Mouse (Mus musculus) lung, postnatal 0 days (tissue): ENCODE measurements around the gene Rtn4rl1. TPM values are rescaled to one million over a fixed set of nuclear protein-coding genes. Genes with fewer than 3 reads are reported as not detected.

Experiments used
- ATAC-seq: fragments of 200-750 bp; cut with Nextera tagmentation; 2 replicates; pipeline ENCODE4 v1.8.0; 2017; ENCODE audit warnings: moderate library complexity
- DNase-seq: peaks from one replicate; pipeline ENCODE4 v3.0.0-alpha.2; 2016; ENCODE audit warnings: low spot score
- H3K27ac ChIP-seq: fragments of 300-500 bp; sonication (generic); 2 replicates; pipeline ENCODE4 v1.5.1; 2014; ENCODE audit warnings: antibody characterized with exemption, mild to moderate bottlenecking, low read length, mixed read lengths
- H3K27me3 ChIP-seq: fragments of 300-500 bp; sonication (generic); replicated peaks from 2 replicates; pipeline ENCODE4 v1.6.1; 2014; ENCODE audit warnings: low read length, mixed read lengths; ENCODE audit not compliant: insufficient read depth
- H3K36me3 ChIP-seq: fragments of 300-500 bp; sonication (generic); 2 replicates; pipeline ENCODE4 v1.6.1; 2014; ENCODE audit warnings: low read length, mixed read lengths; ENCODE audit not compliant: insufficient read depth
- H3K4me1 ChIP-seq: fragments of 300-500 bp; sonication (generic); 2 replicates; pipeline ENCODE4 v1.6.1; 2014; ENCODE audit warnings: antibody characterized with exemption, low read depth, low read length, mixed read lengths; ENCODE audit not compliant: insufficient read depth
- H3K4me2 ChIP-seq: fragments of 300-500 bp; sonication (generic); replicated peaks from 2 replicates; pipeline ENCODE4 v1.6.1; 2014; ENCODE audit warnings: low read depth, mild to moderate bottlenecking, low read length, moderate library complexity, mixed read lengths
- H3K4me3 ChIP-seq: fragments of 300-500 bp; sonication (generic); 2 replicates; pipeline ENCODE4 v1.5.1; 2014; ENCODE audit warnings: low read depth, low read length
- H3K9ac ChIP-seq: fragments of 300-500 bp; sonication (generic); replicated peaks from 2 replicates; pipeline ENCODE4 v1.6.1; 2014; ENCODE audit warnings: low read depth, mild to moderate bottlenecking
- H3K9me3 ChIP-seq: fragments of 300-500 bp; sonication (generic); 2 replicates; pipeline ENCODE4 v1.6.1; 2016; ENCODE audit warnings: low read length, mixed read lengths
- CTCF ChIP-seq: IDR thresholded peaks from 2 replicates; pipeline ENCODE4 v1.5.1; 2016; ENCODE audit warnings: antibody characterized with exemption, mild to moderate bottlenecking
- EP300 ChIP-seq: IDR thresholded peaks from 2 replicates; pipeline ENCODE4 v1.6.1; 2016; ENCODE audit warnings: antibody characterized with exemption, mild to moderate bottlenecking, control low read depth
- WGBS: fragments of 180-500 bp; shearing (Covaris S2); extraction: QIAGEN DNeasy Blood & Tissue Kit; methylation state at CpG from one replicate; pipeline ENCODE4 v1.1.7; 2014; 5-methylcytosine and 5-hydroxymethylcytosine counted together
- polyA plus RNA-seq: library from polyadenylated mRNA; unstranded; fragments of >200 nt; fragmentation: Nextera tagmentation; extraction: Ambion mirVana; gene quantifications from 2 replicates; pipeline ENCODE4 v1.2.1, GENCODE M21; 2015

The Rtn4rl1 gene
- polyA plus RNA-seq, 1 experiment from 2014 or later, result 4.3 TPM

DNA sequence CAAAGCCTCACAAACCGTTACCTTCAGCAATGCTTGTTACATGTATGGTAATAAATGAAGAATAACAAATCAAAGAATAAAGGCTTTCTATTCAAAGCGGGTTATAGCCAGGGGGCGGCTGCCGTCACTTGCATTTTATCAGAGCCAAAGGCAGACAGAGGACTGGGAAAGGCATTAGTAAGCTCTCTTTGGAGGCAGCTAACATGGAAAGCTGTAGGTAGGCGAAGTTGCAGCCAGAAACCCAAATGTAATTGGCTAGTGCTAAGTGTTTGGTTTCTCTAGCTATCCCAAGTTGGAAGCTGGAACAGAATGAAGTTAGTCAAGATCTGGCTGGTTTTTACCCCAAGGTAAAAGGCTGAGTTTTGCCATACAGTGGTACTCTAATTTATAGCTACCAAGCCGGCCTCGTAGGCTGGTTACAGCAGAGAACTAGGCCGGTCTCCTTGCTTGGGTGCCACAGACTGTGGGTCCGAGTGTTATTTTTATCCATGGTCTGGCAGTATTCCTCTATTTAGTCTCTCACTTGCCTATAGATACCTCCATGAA is 49.2 kb downstream of the Rtn4rl1 start:
- Histone ChIP-seq H3K9me3 (no peaks in the 10 kb centered on the region), H3K9ac (no peak overlapping the region), H3K4me3 (no peak overlapping the region), H3K36me3 (no peaks in the 10 kb centered on the region), H3K4me2 (no peak overlapping the region), H3K27me3 (no peaks in the 10 kb centered on the region), H3K27ac (no peak overlapping the region), H3K4me1 (peaks cover 15% of the 10 kb centered on the region)
- ATAC-seq (no peak), DNase-seq (no peak)
- TF ChIP-seq EP300, result no peak
- WGBS, result 85% methylated on average over 9 of the region's 9 CpGs

- H3K27ac ChIP-seq, result no peak overlapping the region
Measured at GRCm38 (mm10) chr11:75244368-75245275, 51.0 kb downstream of the Rtn4rl1 start.

GRCm38 (mm10) chr11:75245372-75246330 is 52.1 kb downstream of the Rtn4rl1 start:
- Histone ChIP-seq H3K4me3 (no peak overlapping the region), H3K36me3 (no peaks in the 10 kb centered on the region), H3K9ac (no peak overlapping the region), H3K27me3 (no peaks in the 10 kb centered on the region), H3K4me1 (peaks cover 9% of the 10 kb centered on the region), H3K4me2 (no peak overlapping the region), H3K9me3 (no peaks in the 10 kb centered on the region), H3K27ac (peak overlapping the region; percentile 78)
- peak; percentile 69 for DNase-seq
- ATAC-seq, result peak; percentile 74
- no peak for TF ChIP-seq EP300
- TF ChIP-seq CTCF, result no peak
- WGBS, result 30% methylated on average over 16 of the region's 16 CpGs

More at GRCm38 (mm10) chr11:75244368-75245275, 51.0 kb downstream of the Rtn4rl1 start:
- TF ChIP-seq EP300, result no peak
- WGBS, result 73% methylated on average over 11 of the region's 11 CpGs
- no peak for ATAC-seq
- DNase-seq, result no peak
- no peaks in the 10 kb centered on the region for H3K27me3 ChIP-seq
- H3K4me2 ChIP-seq, result no peak overlapping the region
- H3K36me3 ChIP-seq, result no peaks in the 10 kb centered on the region
- no peaks in the 10 kb centered on the region for H3K9me3 ChIP-seq
- H3K4me1 ChIP-seq, result peaks cover 15% of the 10 kb centered on the region
- H3K4me3 ChIP-seq, result no peak overlapping the region
- no peak overlapping the region for H3K9ac ChIP-seq

DNA sequence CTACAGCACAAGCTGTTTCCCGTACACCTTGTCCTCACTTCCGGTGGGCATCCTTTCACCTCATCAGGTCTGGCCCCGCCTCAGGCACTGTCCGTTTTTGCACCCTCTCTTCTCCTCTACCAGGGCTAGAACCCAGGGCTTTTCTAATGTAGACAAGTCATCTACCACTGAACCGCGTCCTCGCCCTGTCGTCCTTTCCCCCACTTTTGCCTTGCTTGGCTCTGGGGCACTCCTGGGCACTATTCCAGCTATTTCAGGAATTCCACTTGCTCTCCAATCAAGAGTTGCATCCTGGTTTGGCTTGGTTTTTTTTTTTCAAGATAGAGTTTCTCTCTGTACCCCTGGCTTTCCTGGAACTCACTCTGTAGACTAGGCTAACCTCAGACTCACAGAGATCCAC is 53.0 kb downstream of the Rtn4rl1 start:
- ATAC-seq, result peak; percentile 55
- H3K9ac ChIP-seq, result no peak overlapping the region
- H3K4me1 ChIP-seq, result peaks cover 7% of the 10 kb centered on the region
- no peaks in the 10 kb centered on the region for H3K27me3 ChIP-seq
- no peak overlapping the region for H3K4me2 ChIP-seq
- H3K4me3 ChIP-seq, result no peak overlapping the region
- TF ChIP-seq EP300 (peak; percentile 87), CTCF (no peak)
- H3K27ac ChIP-seq, result peak overlapping the region; percentile 78
- 34% methylated on average over 8 of the region's 8 CpGs for WGBS
- H3K9me3 ChIP-seq, result no peaks in the 10 kb centered on the region
- H3K36me3 ChIP-seq, result no peaks in the 10 kb centered on the region
- DNase-seq, result peak; percentile 86

DNA sequence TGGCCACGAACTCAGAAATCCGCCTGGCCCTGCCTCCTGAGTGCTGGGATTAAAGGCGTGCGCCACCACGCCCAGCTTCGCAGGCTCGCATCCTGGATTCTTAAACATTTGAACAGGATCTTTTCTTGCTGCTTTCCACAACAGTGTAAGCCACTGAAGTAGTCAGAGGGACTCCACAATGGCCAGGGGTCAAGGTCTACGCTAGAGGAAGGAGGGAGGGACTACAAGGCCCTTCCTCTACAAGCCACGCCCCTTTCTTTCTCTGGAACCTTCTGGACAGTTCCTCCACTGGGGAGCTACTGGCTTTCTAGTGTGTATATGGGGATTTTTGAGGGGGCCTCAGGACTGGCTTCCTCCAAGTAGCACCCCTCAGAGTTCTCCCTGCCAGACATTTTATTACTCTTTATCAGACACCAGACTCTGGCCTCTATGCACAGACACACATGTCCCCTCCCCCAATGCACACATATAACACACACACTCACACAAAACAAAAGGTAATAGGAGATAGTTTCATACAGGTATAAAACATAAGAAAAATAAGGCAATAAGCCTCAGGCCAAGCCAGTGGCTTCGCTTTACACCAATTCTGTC is 53.7 kb downstream of the Rtn4rl1 start:
- no peaks in the 10 kb centered on the region for H3K27me3 ChIP-seq
- no peak overlapping the region for H3K9ac ChIP-seq
- no peak for ATAC-seq
- H3K27ac ChIP-seq, result no peak overlapping the region
- no peak overlapping the region for H3K4me3 ChIP-seq
- no peaks in the 10 kb centered on the region for H3K9me3 ChIP-seq
- TF ChIP-seq CTCF, result no peak
- TF ChIP-seq EP300, result no peak
- H3K4me1 ChIP-seq, result peaks cover 7% of the 10 kb centered on the region
- no peak for DNase-seq
- no peaks in the 10 kb centered on the region for H3K36me3 ChIP-seq
- no peak overlapping the region for H3K4me2 ChIP-seq
- WGBS, result 87% methylated on average over 10 of the region's 10 CpGs

- 64% methylated on average over 9 of the region's 9 CpGs for WGBS
- Histone ChIP-seq H3K4me1 (peaks cover 6% of the 10 kb centered on the region), H3K9me3 (no peaks in the 10 kb centered on the region), H3K36me3 (no peaks in the 10 kb centered on the region), H3K4me3 (no peak overlapping the region), H3K4me2 (no peak overlapping the region), H3K27me3 (no peaks in the 10 kb centered on the region), H3K9ac (no peak overlapping the region), H3K27ac (no peak overlapping the region)
- DNase-seq (no peak), ATAC-seq (peak; percentile 26; the same call in 1 of the 2 replicates)
- TF ChIP-seq CTCF, result no peak
- TF ChIP-seq EP300, result 0 out of 2 replicates have a peak, but pooled peaks have one; percentile 8
Measured at GRCm38 (mm10) chr11:75249588-75249987, 56.0 kb downstream of the Rtn4rl1 start.
